Mouse (Mus musculus) G1E (cell line): ENCODE measurements around the gene Ttc22.

Experiments used
- CTCF ChIP-seq: IDR thresholded peaks from 2 replicates; pipeline ENCODE4 v1.5.1; 2012; ENCODE audit warnings: low read depth, low read length, inconsistent platforms, mixed read lengths
- POLR2AphosphoS5 ChIP-seq: IDR thresholded peaks from 2 replicates; pipeline ENCODE4 v1.6.1; 2012; ENCODE audit warnings: low read depth, low read length, inconsistent platforms; ENCODE audit not compliant: insufficient replicate concordance
- TAL1 ChIP-seq: conservative IDR thresholded peaks from 2 replicates; pipeline ENCODE4 v1.6.1; 2012; ENCODE audit warnings: low read depth, low read length, inconsistent platforms, mixed read lengths

- TF ChIP-seq CTCF, result no peak; the same call in 1 of the 2 replicates
- no peak for TF ChIP-seq POLR2AphosphoS5
- no peak for TF ChIP-seq TAL1
Observed at GRCm38 (mm10) chr4:106593636-106594035, 28.6 kb upstream of the Ttc22 start.
